Mouse (Mus musculus): ENCODE data around the gene Lgr6. TPM values are rescaled to one million over a fixed set of nuclear protein-coding genes. Genes with fewer than 3 reads are reported as not detected.

The Lgr6 gene
- polyA plus RNA-seq, 1 experiment: 1.3 TPM

DNA sequence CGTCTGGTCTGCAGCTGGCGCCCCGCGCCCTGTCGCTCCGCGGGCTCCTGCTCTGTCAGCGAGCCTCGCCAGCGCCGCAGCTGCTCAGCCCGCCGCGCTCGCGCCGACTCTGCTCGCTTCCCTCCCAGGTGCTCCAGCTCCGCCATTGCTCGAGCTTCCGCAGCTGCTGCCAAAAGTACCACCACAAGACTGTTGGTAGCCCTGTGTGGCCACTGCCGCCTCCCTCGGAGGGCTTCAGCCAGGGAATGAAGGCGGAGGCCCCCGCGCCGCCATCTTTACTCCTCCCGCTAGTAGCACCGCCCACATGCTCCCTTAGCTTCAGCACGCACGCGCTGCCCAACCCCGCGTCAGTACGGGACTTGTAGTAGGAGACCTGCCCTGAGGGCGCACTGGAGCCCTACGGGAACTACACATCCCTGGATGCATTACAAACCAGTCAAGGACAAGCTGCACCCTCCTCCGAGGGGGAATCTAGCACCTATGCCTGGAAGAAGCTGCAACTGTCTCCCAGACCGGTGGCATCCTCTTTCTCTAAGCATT is 149.4 kb downstream of the Lgr6 start, which contains the start of gene Ppp1r12b:
Gene Ppp1r12b (minus strand): TSS at position 306 of the 540 bp plus-strand sequence.
- TF ChIP-seq POLR2A (IDR thresholded peaks at IDR 0.05; ENCODE audit: control insufficient read depth, extremely low read depth, insufficient read depth, low read length, poor library complexity): peak; percentile 86
- TF ChIP-seq CTCF (IDR thresholded peaks at IDR 0.05; ENCODE audit: borderline replicate concordance, control insufficient read depth, extremely low read depth, insufficient read depth, low read length, poor library complexity): no peak
- peak; percentile 91 for DNase-seq
- Histone ChIP-seq H3K4me3 (ENCODE audit: control insufficient read depth, insufficient read depth, low read length) (peak within 1 kb of the TSS; percentile 82), H3K27me3 (ENCODE audit: control insufficient read depth, insufficient read depth, low read length) (no peaks in the 10 kb centered on the region), H3K27ac (ENCODE audit: control insufficient read depth, insufficient read depth, low read length) (peak within 1 kb of the TSS; percentile 64; the same call in 1 of the 2 replicates), H3K4me1 (replicated peaks; ENCODE audit: control insufficient read depth, insufficient read depth, low read length) (peaks cover 6% of the 10 kb centered on the region; the same call in 1 of the 2 replicates), H3K36me3 (ENCODE audit: control insufficient read depth, insufficient read depth, low read length) (no peaks in the 10 kb centered on the region)
- WGBS: under 1% methylated on average over 39 of the region's 39 CpGs

DNA sequence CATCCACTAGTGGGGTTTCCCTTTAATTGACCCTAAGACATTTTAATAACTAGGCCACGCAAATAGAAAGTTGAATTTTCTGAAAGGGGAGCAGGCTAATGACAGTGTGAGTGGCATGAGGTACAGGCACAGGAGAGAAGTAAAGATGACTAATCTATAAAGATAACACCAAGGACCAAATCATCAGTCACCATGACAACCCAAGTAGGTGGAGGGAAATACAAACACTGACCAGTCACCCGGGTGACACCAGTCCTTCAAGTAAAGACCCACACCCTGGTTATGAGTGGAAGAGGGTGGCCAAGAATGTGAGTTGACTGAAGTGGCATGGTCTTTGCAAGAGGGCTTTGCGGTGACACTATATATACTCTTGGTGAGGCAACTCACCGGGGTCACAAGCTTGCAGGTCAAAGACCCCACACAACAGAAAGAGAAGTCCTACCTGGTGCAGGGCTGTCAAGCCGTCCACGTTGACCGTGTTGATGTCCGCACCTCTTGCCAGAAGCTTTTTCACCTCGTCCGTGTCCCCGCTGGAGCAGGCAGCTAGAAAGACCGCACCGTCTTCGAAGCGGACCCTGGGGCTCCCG is 149.9 kb downstream of the Lgr6 start:
- DNase-seq: no peak
- TF ChIP-seq POLR2A (IDR thresholded peaks at IDR 0.05; ENCODE audit: control insufficient read depth, extremely low read depth, insufficient read depth, low read length, poor library complexity) (no peak), CTCF (IDR thresholded peaks at IDR 0.05; ENCODE audit: borderline replicate concordance, control insufficient read depth, extremely low read depth, insufficient read depth, low read length, poor library complexity) (no peak)
- peaks cover 6% of the 10 kb centered on the region; the same call in 1 of the 2 replicates for H3K4me1 ChIP-seq (replicated peaks; ENCODE audit: control insufficient read depth, insufficient read depth, low read length)
- H3K27ac ChIP-seq (ENCODE audit: control insufficient read depth, insufficient read depth, low read length): peak overlapping the region; percentile 64; the same call in 1 of the 2 replicates
- H3K4me3 ChIP-seq (ENCODE audit: control insufficient read depth, insufficient read depth, low read length): peak overlapping the region; percentile 82
- WGBS: 7% methylated on average over 16 of the region's 16 CpGs
- H3K36me3 ChIP-seq (ENCODE audit: control insufficient read depth, insufficient read depth, low read length): no peaks in the 10 kb centered on the region
- no peaks in the 10 kb centered on the region for H3K27me3 ChIP-seq (ENCODE audit: control insufficient read depth, insufficient read depth, low read length)

DNA sequence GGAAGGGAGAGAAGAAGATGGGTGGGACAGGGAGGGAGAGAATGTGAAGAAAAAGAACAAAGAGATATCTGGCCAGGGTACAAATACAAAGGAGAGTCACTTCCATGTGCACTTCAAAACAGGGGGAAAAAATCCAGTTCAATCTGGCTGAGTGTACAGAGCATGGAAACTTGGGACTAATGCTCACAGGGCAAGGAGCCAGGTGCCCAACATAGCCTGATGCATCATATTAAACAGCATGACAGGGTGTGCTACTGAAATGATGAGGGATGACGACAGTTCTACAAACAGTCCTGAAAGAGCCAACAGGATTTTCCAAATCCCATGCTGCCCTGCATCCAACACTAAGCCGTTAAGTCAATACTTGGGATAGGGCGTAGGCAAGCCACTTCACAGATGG is 155.1 kb downstream of the Lgr6 start:
- Histone ChIP-seq H3K36me3 (ENCODE audit: control insufficient read depth, insufficient read depth, low read length) (no peaks in the 10 kb centered on the region; the same call in 1 of the 2 replicates), H3K4me1 (replicated peaks; ENCODE audit: control insufficient read depth, insufficient read depth, low read length) (peaks cover 3% of the 10 kb centered on the region; the same call in 1 of the 2 replicates), H3K27ac (ENCODE audit: control insufficient read depth, insufficient read depth, low read length) (no peak overlapping the region), H3K4me3 (ENCODE audit: control insufficient read depth, insufficient read depth, low read length) (no peak overlapping the region), H3K27me3 (ENCODE audit: control insufficient read depth, insufficient read depth, low read length) (no peaks in the 10 kb centered on the region)
- TF ChIP-seq POLR2A (IDR thresholded peaks at IDR 0.05; ENCODE audit: control insufficient read depth, extremely low read depth, insufficient read depth, low read length, poor library complexity): no peak
- no peak for TF ChIP-seq CTCF (IDR thresholded peaks at IDR 0.05; ENCODE audit: borderline replicate concordance, control insufficient read depth, extremely low read depth, insufficient read depth, low read length, poor library complexity)
- 98% methylated on average over 3 of the region's 3 CpGs for WGBS
- DNase-seq: no peak

DNA sequence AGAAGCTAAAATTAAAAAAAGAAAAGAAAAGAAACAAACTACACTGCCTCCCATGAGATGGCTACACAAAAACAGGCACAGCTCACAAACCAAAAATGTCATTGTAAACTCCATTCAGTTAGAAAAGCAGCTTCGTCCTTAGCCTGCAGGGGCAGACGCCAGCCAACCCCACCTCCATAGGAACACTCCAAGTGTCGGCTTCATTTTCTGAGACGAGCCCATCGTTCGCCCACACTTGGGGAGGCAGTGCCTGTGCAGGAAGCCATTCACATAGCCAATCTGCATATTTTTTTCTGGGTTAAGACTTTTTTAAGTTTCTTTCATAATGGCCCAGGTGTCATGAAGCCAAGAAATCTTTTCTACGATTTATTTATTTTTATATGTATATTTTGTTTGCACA is 157.5 kb downstream of the Lgr6 start:
- H3K27ac ChIP-seq (ENCODE audit: control insufficient read depth, insufficient read depth, low read length): no peak overlapping the region
- WGBS: 97% methylated on average over 7 of the region's 7 CpGs

DNA sequence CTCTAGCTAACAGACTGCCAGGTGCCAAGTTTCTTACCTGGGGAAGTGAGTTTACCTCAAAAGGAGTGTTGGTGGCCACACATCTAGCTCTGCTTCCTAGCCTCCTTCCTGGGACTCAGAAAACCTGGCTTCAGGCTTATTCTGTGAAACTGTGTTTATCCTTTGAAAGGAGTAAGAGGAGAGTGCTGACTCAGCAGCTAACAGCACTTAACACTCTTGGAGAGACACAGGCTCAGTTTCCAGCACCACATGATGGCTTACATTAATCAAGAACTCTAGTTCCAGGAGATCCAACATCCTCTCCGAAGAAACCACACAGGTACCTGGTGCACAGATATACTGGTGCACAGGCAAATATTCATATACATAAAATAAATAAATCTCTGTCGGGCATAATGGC is 162.2 kb downstream of the Lgr6 start:
- Histone ChIP-seq H3K4me1 (replicated peaks; ENCODE audit: control insufficient read depth, insufficient read depth, low read length) (no peaks in the 10 kb centered on the region), H3K27ac (ENCODE audit: control insufficient read depth, insufficient read depth, low read length) (no peak overlapping the region), H3K36me3 (ENCODE audit: control insufficient read depth, insufficient read depth, low read length) (no peaks in the 10 kb centered on the region), H3K27me3 (ENCODE audit: control insufficient read depth, insufficient read depth, low read length) (no peaks in the 10 kb centered on the region), H3K4me3 (ENCODE audit: control insufficient read depth, insufficient read depth, low read length) (no peak overlapping the region)
- TF ChIP-seq POLR2A (IDR thresholded peaks at IDR 0.05; ENCODE audit: control insufficient read depth, extremely low read depth, insufficient read depth, low read length, poor library complexity) (no peak), CTCF (IDR thresholded peaks at IDR 0.05; ENCODE audit: borderline replicate concordance, control insufficient read depth, extremely low read depth, insufficient read depth, low read length, poor library complexity) (no peak)
- WGBS: 94% methylated on average over 2 of the region's 2 CpGs
- no peak for DNase-seq

More for the DNA sequence above, 157.5 kb downstream of the Lgr6 start:
- Histone ChIP-seq H3K4me1 (replicated peaks; ENCODE audit: control insufficient read depth, insufficient read depth, low read length) (no peaks in the 10 kb centered on the region), H3K36me3 (ENCODE audit: control insufficient read depth, insufficient read depth, low read length) (no peaks in the 10 kb centered on the region; the same call in 1 of the 2 replicates), H3K27me3 (ENCODE audit: control insufficient read depth, insufficient read depth, low read length) (no peaks in the 10 kb centered on the region), H3K4me3 (ENCODE audit: control insufficient read depth, insufficient read depth, low read length) (no peak overlapping the region)
- TF ChIP-seq CTCF (IDR thresholded peaks at IDR 0.05; ENCODE audit: borderline replicate concordance, control insufficient read depth, extremely low read depth, insufficient read depth, low read length, poor library complexity): no peak
- no peak for TF ChIP-seq POLR2A (IDR thresholded peaks at IDR 0.05; ENCODE audit: control insufficient read depth, extremely low read depth, insufficient read depth, low read length, poor library complexity)
- DNase-seq: no peak

DNA sequence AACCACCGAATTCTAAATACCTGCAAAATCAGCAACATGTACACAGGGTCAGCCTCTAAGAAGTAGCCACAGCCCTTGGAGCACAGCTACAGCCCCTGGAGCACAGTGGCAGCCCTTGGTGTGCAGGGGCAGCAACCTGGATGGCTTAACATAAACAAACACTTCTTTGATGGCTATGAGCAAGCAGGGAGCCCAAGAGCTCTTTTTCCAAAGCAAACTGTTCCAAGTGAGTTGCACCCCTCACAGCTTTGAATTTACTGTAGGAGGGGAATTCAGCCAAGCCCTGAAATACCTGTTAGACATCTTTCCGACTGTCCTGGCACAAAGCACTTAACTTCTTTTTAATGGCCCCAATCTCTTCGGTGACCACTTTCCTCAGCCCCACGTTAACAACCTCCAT is 164.2 kb downstream of the Lgr6 start:
- no peak for DNase-seq
- Histone ChIP-seq H3K4me1 (replicated peaks; ENCODE audit: control insufficient read depth, insufficient read depth, low read length) (no peaks in the 10 kb centered on the region), H3K27ac (ENCODE audit: control insufficient read depth, insufficient read depth, low read length) (no peak overlapping the region), H3K4me3 (ENCODE audit: control insufficient read depth, insufficient read depth, low read length) (no peak overlapping the region), H3K27me3 (ENCODE audit: control insufficient read depth, insufficient read depth, low read length) (no peaks in the 10 kb centered on the region), H3K36me3 (ENCODE audit: control insufficient read depth, insufficient read depth, low read length) (no peaks in the 10 kb centered on the region)
- 86% methylated on average over 4 of the region's 4 CpGs for WGBS
- TF ChIP-seq POLR2A (IDR thresholded peaks at IDR 0.05; ENCODE audit: control insufficient read depth, extremely low read depth, insufficient read depth, low read length, poor library complexity): no peak
- no peak for TF ChIP-seq CTCF (IDR thresholded peaks at IDR 0.05; ENCODE audit: borderline replicate concordance, control insufficient read depth, extremely low read depth, insufficient read depth, low read length, poor library complexity)

Data from thymus, adult 2 months (tissue).